Mouse (Mus musculus): ENCODE results near the gene Akap13.

Akap13 gene

GRCm38 (mm10) chr7:75713959-75714358 lies 258.6 kb downstream of the Akap13 start:
- no peak for DNase-seq (ENCODE audit: low read depth, low spot score)

GRCm38 (mm10) chr7:75715026-75715425 lies 259.7 kb downstream of the Akap13 start:
- no peak for DNase-seq (ENCODE audit: low read depth, low spot score)

GRCm38 (mm10) chr7:75715939-75716338 lies 260.6 kb downstream of the Akap13 start:
- no peak for DNase-seq (ENCODE audit: low read depth, low spot score)

GRCm38 (mm10) chr7:75717349-75717748 lies 262.0 kb downstream of the Akap13 start:
- DNase-seq (ENCODE audit: low read depth, low spot score), result no peak

GRCm38 (mm10) chr7:75721302-75721701 lies 266.0 kb downstream of the Akap13 start:
- no peak for DNase-seq (ENCODE audit: low read depth, low spot score)

GRCm38 (mm10) chr7:75724012-75724411 lies 268.7 kb downstream of the Akap13 start:
- no peak for DNase-seq (ENCODE audit: low read depth, low spot score)

- DNase-seq (ENCODE audit: low read depth, low spot score), result no peak
Observed at GRCm38 (mm10) chr7:75725899-75726298, 270.6 kb downstream of the Akap13 start.

- DNase-seq (ENCODE audit: low read depth, low spot score), result no peak
Observed at GRCm38 (mm10) chr7:75726867-75727266, 271.5 kb downstream of the Akap13 start.

- DNase-seq (ENCODE audit: low read depth, low spot score), result no peak
Observed at GRCm38 (mm10) chr7:75729652-75730051, 274.3 kb downstream of the Akap13 start.

- no peak for DNase-seq (ENCODE audit: low read depth, low spot score)
Observed at GRCm38 (mm10) chr7:75730216-75730615, 274.9 kb downstream of the Akap13 start.

GRCm38 (mm10) chr7:75731951-75732350 lies 276.6 kb downstream of the Akap13 start:
- no peak for DNase-seq (ENCODE audit: low read depth, low spot score)

- no peak for DNase-seq (ENCODE audit: low read depth, low spot score)
Observed at GRCm38 (mm10) chr7:75733166-75733565, 277.8 kb downstream of the Akap13 start.

- peak; percentile 67 for DNase-seq (ENCODE audit: low read depth, low spot score)
Observed at GRCm38 (mm10) chr7:75739075-75739725, 283.9 kb downstream of the Akap13 start.

- DNase-seq (ENCODE audit: low read depth, low spot score), result peak; percentile 25
Observed at GRCm38 (mm10) chr7:75744528-75744927, 289.2 kb downstream of the Akap13 start.

- DNase-seq (ENCODE audit: low read depth, low spot score), result no peak
Observed at GRCm38 (mm10) chr7:75744978-75745638, 289.8 kb downstream of the Akap13 start.

- peak; percentile 75 for DNase-seq (ENCODE audit: low read depth, low spot score)
Observed at GRCm38 (mm10) chr7:75745969-75746368, 290.6 kb downstream of the Akap13 start.

- no peak for DNase-seq (ENCODE audit: low read depth, low spot score)
Observed at GRCm38 (mm10) chr7:75750581-75750980, 295.2 kb downstream of the Akap13 start.

- no peak for DNase-seq (ENCODE audit: low read depth, low spot score)
Observed at GRCm38 (mm10) chr7:75751161-75751803, 295.9 kb downstream of the Akap13 start.

- peak; percentile 74 for DNase-seq (ENCODE audit: low read depth, low spot score)
Observed at GRCm38 (mm10) chr7:75752442-75753191, 297.3 kb downstream of the Akap13 start.

- peak; percentile 69 for DNase-seq (ENCODE audit: low read depth, low spot score)
Observed at GRCm38 (mm10) chr7:75753192-75753783, 298.0 kb downstream of the Akap13 start.

- peak; percentile 79 for DNase-seq (ENCODE audit: low read depth, low spot score)
Observed at GRCm38 (mm10) chr7:75754587-75755499, 299.5 kb downstream of the Akap13 start.
